Mouse (Mus musculus) stomach, embryonic 14.5 days (tissue): ENCODE results near the gene Msh5. TPM values are rescaled to one million over a fixed set of nuclear protein-coding genes. Genes with fewer than 3 reads are reported as not detected.

Experiments
- ATAC-seq: fragments of 200-750 bp; cut with Nextera tagmentation; 2 replicates; pipeline ENCODE4 v1.8.0; 2017; ENCODE audit warnings: low read depth, moderate TSS enrichment; ENCODE audit not compliant: insufficient number of reproducible peaks, insufficient read depth, low FRiP score
- H3K27ac ChIP-seq: fragments of 300-500 bp; sonication (generic); 2 replicates; pipeline ENCODE4 v1.5.1; 2014; ENCODE audit warnings: mild to moderate bottlenecking, low read length, moderate library complexity, mixed read lengths
- H3K27me3 ChIP-seq: fragments of 300-500 bp; sonication (generic); 2 replicates; pipeline ENCODE4 v1.6.1; 2014; ENCODE audit warnings: low read length, control low read depth, mixed read lengths; ENCODE audit not compliant: control insufficient read depth, insufficient read depth
- H3K36me3 ChIP-seq: fragments of 300-500 bp; sonication (generic); 2 replicates; pipeline ENCODE4 v1.6.1; 2014; ENCODE audit warnings: mild to moderate bottlenecking, control low read depth, low read length, moderate library complexity, mixed read lengths; ENCODE audit not compliant: control insufficient read depth, insufficient read depth
- H3K4me1 ChIP-seq: fragments of 300-500 bp; sonication (generic); 2 replicates; pipeline ENCODE4 v1.6.1; 2014; ENCODE audit warnings: low read length, control low read depth, mixed read lengths; ENCODE audit not compliant: control insufficient read depth, insufficient read depth
- H3K4me2 ChIP-seq: fragments of 300-500 bp; sonication (generic); replicated peaks from 2 replicates; pipeline ENCODE4 v1.6.1; 2014; ENCODE audit warnings: low read depth, low read length, control low read depth
- H3K4me3 ChIP-seq: fragments of 300-500 bp; sonication (generic); 2 replicates; pipeline ENCODE4 v1.5.1; 2014; ENCODE audit warnings: low read depth, low read length, control low read depth
- H3K9ac ChIP-seq: fragments of 300-500 bp; sonication (generic); replicated peaks from 2 replicates; pipeline ENCODE4 v1.6.1; 2014; ENCODE audit warnings: low read depth, mild to moderate bottlenecking, control low read depth, low read length, moderate library complexity, mixed read lengths
- H3K9me3 ChIP-seq: fragments of 300-500 bp; sonication (generic); 2 replicates; pipeline ENCODE4 v1.6.1; 2016; ENCODE audit warnings: low read depth, low read length, control low read depth; ENCODE audit not compliant: control insufficient read depth
- WGBS: fragments of 180-500 bp; shearing (Covaris S2); extraction: QIAGEN DNeasy Blood & Tissue Kit; methylation state at CpG from one replicate; pipeline ENCODE4 v1.1.7; 2014; 5-methylcytosine and 5-hydroxymethylcytosine counted together
- polyA plus RNA-seq: library from polyadenylated mRNA; unstranded; fragments of >200 nt; fragmentation: Nextera tagmentation; extraction: Ambion mirVana; gene quantifications from 2 replicates; pipeline ENCODE4 v1.2.1, GENCODE M21; 2014

The Msh5 gene
- polyA plus RNA-seq, 1 experiment from 2014 or later, result 3.8 TPM

GRCm38 (mm10) chr17:35074097-35074496 lies 27.6 kb upstream of the Msh5 start:
- no peak overlapping the region for H3K27ac ChIP-seq
- no peak overlapping the region for H3K9ac ChIP-seq
- WGBS, result 49% methylated on average over 17 of the region's 17 CpGs

DNA sequence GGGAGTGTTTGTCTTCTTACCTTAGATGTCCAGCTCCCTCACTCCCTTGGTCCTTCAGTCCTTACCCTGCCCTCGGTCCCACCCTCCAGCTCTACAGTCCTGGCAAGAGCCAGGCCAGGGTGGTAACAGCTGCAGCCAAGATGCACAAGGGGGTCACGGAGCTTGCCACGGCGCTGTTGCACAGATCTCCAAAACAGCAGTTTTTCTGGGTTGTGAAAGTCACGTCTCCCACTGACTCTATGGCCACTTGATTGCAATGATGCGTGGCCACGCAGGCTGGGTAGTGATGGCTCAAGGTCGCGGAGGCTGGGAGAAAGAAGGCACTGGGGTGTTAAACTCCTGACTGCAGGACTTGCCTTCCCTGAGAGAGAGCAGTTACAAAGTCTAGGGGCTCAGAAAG lies 24.9 kb upstream of the Msh5 start:
- no peak for ATAC-seq
- H3K9me3 ChIP-seq, result no peaks in the 10 kb centered on the region

More at GRCm38 (mm10) chr17:35074097-35074496, 27.6 kb upstream of the Msh5 start:
- ATAC-seq, result no peak
- Histone ChIP-seq H3K36me3 (no peaks in the 10 kb centered on the region), H3K9me3 (no peaks in the 10 kb centered on the region), H3K27me3 (no peaks in the 10 kb centered on the region), H3K4me2 (no peak overlapping the region), H3K4me1 (0 out of 2 replicates have a peak, but pooled peaks cover 16% of the 10 kb centered on the region), H3K4me3 (no peak overlapping the region)

GRCm38 (mm10) chr17:35070556-35071229 lies 24.1 kb upstream of the Msh5 start:
- peak; percentile 66; the same call in 1 of the 2 replicates for ATAC-seq
- H3K27me3 ChIP-seq, result no peaks in the 10 kb centered on the region
- H3K4me3 ChIP-seq, result no peak overlapping the region
- no peaks in the 10 kb centered on the region for H3K9me3 ChIP-seq
- H3K9ac ChIP-seq, result no peak overlapping the region
- H3K36me3 ChIP-seq, result no peaks in the 10 kb centered on the region
- no peak overlapping the region for H3K27ac ChIP-seq
- H3K4me2 ChIP-seq, result no peak overlapping the region
- peaks cover 7% of the 10 kb centered on the region for H3K4me1 ChIP-seq
- 46% methylated on average over 6 of the region's 6 CpGs for WGBS

More for the DNA sequence above, 24.9 kb upstream of the Msh5 start:
- Histone ChIP-seq H3K36me3 (no peaks in the 10 kb centered on the region), H3K4me2 (no peak overlapping the region), H3K9ac (no peak overlapping the region), H3K27me3 (no peaks in the 10 kb centered on the region), H3K4me3 (no peak overlapping the region), H3K27ac (no peak overlapping the region), H3K4me1 (0 out of 2 replicates have a peak, but pooled peaks cover 6% of the 10 kb centered on the region)
- 71% methylated on average over 9 of the region's 9 CpGs for WGBS

- Histone ChIP-seq H3K4me1 (peaks cover 18% of the 10 kb centered on the region), H3K27ac (no peak overlapping the region), H3K4me2 (no peak overlapping the region), H3K9ac (no peak overlapping the region), H3K36me3 (no peaks in the 10 kb centered on the region), H3K4me3 (no peak overlapping the region), H3K9me3 (no peaks in the 10 kb centered on the region), H3K27me3 (no peaks in the 10 kb centered on the region)
- 70% methylated on average over 17 of the region's 17 CpGs for WGBS
- no peak for ATAC-seq
Observed at GRCm38 (mm10) chr17:35068213-35068914, 21.8 kb upstream of the Msh5 start.

GRCm38 (mm10) chr17:35066084-35066483 lies 19.5 kb upstream of the Msh5 start, which contains the start of gene Mpig6b:
Mpig6b (minus strand) TSS chr17:35066184.
- no peaks in the 10 kb centered on the region for H3K9me3 ChIP-seq
- H3K4me2 ChIP-seq, result peak within 1 kb of the TSS; percentile 51
- H3K27ac ChIP-seq, result peak within 1 kb of the TSS; percentile 86; the same call in 1 of the 2 replicates
- WGBS, result 51% methylated on average over 10 of the region's 10 CpGs
- H3K27me3 ChIP-seq, result no peaks in the 10 kb centered on the region
- peaks cover 8% of the 10 kb centered on the region for H3K36me3 ChIP-seq
- H3K9ac ChIP-seq, result peak within 1 kb of the TSS; percentile 46
- peak within 1 kb of the TSS; percentile 25 for H3K4me3 ChIP-seq
- ATAC-seq, result no peak
- H3K4me1 ChIP-seq, result peaks cover 21% of the 10 kb centered on the region

- peak within 1 kb of the TSS; percentile 86 for H3K27ac ChIP-seq
Observed at GRCm38 (mm10) chr17:35064951-35065947, 18.7 kb upstream of the Msh5 start, which contains the start of gene Ly6g6c. Ly6g6c (plus strand) TSS chr17:35065388.

GRCm38 (mm10) chr17:35064378-35064877 lies 17.9 kb upstream of the Msh5 start:
- H3K9me3 ChIP-seq, result no peaks in the 10 kb centered on the region
- no peak overlapping the region for H3K9ac ChIP-seq
- peaks cover 16% of the 10 kb centered on the region for H3K36me3 ChIP-seq
- ATAC-seq, result no peak
- H3K4me2 ChIP-seq, result peak overlapping the region; percentile 51
- H3K27me3 ChIP-seq, result no peaks in the 10 kb centered on the region
- H3K4me3 ChIP-seq, result peak overlapping the region; percentile 25
- peaks cover 28% of the 10 kb centered on the region for H3K4me1 ChIP-seq
- WGBS, result 30% methylated on average over 10 of the region's 10 CpGs
- H3K27ac ChIP-seq, result peak overlapping the region; percentile 86

More at GRCm38 (mm10) chr17:35064951-35065947, 18.7 kb upstream of the Msh5 start, which contains the start of gene Ly6g6c:
- Histone ChIP-seq H3K4me1 (peaks cover 25% of the 10 kb centered on the region), H3K36me3 (peaks cover 16% of the 10 kb centered on the region), H3K9ac (peak within 1 kb of the TSS; percentile 46), H3K4me2 (peak within 1 kb of the TSS; percentile 51), H3K27me3 (no peaks in the 10 kb centered on the region), H3K4me3 (peak within 1 kb of the TSS; percentile 25), H3K9me3 (no peaks in the 10 kb centered on the region)
- 2% methylated on average over 48 of the region's 48 CpGs for WGBS
- peak; percentile 80 for ATAC-seq
